ENCODE assay signal across 20 mouse cellular contexts in the genomic region with DNA sequence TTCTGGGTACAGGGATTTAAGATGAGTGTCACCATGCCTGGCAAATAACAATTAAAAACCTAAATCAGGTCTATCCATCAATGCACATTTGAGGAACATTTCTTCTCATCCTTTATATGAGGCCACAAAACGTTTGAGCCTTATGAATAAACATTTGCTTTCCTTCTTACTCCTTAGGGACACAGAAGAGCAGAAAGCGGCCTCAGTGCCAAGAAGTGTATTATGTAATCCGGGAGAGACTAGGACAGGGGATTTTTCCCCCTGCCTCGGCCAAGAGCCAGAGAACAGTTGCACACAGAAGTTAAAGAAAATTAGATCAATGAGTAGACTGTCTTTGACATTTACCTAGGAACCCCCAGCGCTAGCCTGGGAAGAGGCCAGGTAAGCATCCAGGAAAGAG. TPM values are rescaled to one million over a fixed set of nuclear protein-coding genes. Genes with fewer than 3 reads are reported as not detected.
DNase-seq lines count a peak whose midpoint lies in the region; ATAC-seq and TF ChIP-seq lines count a peak whose summit lies in the region.
"Had no signal": no experiment of that assay in that cellular context is flagged by ENCODE, and none has a peak within 500 bp of the region (broad histone marks: within the 10 kb centered on the region; RNA-seq: fewer than 3 reads in every experiment).

No protein-coding gene starts in this region.

- H3K36me3 ChIP-seq in heart, embryonic 12.5 days, result peaks cover 98% of the 10 kb centered on the region
- no peaks in the 10 kb centered on the region; the same call in 1 of the 2 replicates for H3K36me3 ChIP-seq in lung, postnatal 0 days (ENCODE audit: insufficient read depth, low read length)

- no peaks in the 10 kb centered on the region for H3K27me3 ChIP-seq in cerebellum, adult 2 months (ENCODE audit: control insufficient read depth, insufficient read depth, low read length)
- no peaks in the 10 kb centered on the region for H3K27me3 ChIP-seq in heart, embryonic 12.5 days (replicated peaks)
- no peaks in the 10 kb centered on the region for H3K27me3 ChIP-seq in lung, postnatal 0 days (replicated peaks; ENCODE audit: insufficient read depth, low read length)
- H3K27me3 ChIP-seq: embryonic facial prominence, embryonic 12.5 days; forebrain, embryonic 12.5 days; hindbrain, embryonic 13.5 days had no signal

- no peak for TF ChIP-seq CTCF in cerebellum, adult 2 months (IDR thresholded peaks at IDR 0.05; ENCODE audit: borderline replicate concordance, insufficient read depth, low read depth, low read length)
- no peak for TF ChIP-seq CTCF in lung, postnatal 0 days (IDR thresholded peaks at IDR 0.05)

- H3K4me3 ChIP-seq in cerebellum, adult 2 months (replicated peaks; ENCODE audit: insufficient read depth, low read depth, low read length), result no peak overlapping the region
- no peak overlapping the region for H3K4me3 ChIP-seq in heart, embryonic 12.5 days
- H3K4me3 ChIP-seq in lung, postnatal 0 days (ENCODE audit: low read depth, low read length), result no peak overlapping the region
- H3K4me3 ChIP-seq: embryonic facial prominence, embryonic 12.5 days; forebrain, embryonic 12.5 days; hindbrain, embryonic 13.5 days had no signal

- 40% methylated on average over 5 of the region's 5 CpGs for WGBS in cerebellum, adult 2 months
- 89% methylated on average over 5 of the region's 5 CpGs for WGBS in heart, embryonic 12.5 days
- 63% methylated on average over 5 of the region's 5 CpGs for WGBS in lung, postnatal 0 days

- no peaks in the 10 kb centered on the region for H3K9me3 ChIP-seq in heart, embryonic 12.5 days (replicated peaks)
- no peaks in the 10 kb centered on the region for H3K9me3 ChIP-seq in lung, postnatal 0 days (ENCODE audit: low read length)
- H3K9me3 ChIP-seq: embryonic facial prominence, embryonic 12.5 days; forebrain, embryonic 12.5 days; G1E; hindbrain, embryonic 13.5 days had no signal

- ATAC-seq in cerebellum, adult (ENCODE audit: insufficient number of reproducible peaks, low FRiP score, low TSS enrichment), result no peak
- ATAC-seq in heart, embryonic 12.5 days (ENCODE audit: insufficient number of reproducible peaks, low FRiP score), result no peak
- ATAC-seq in lung, postnatal 0 days, result no peak
- ATAC-seq: CD4-positive, CD25-positive, alpha-beta regulatory T cell, adult 4 months; forebrain, postnatal 0 days; hindbrain, postnatal 0 days had no signal

- H3K27ac ChIP-seq in cerebellum, adult 2 months (ENCODE audit: insufficient read depth, low read length), result peak overlapping the region; percentile 50; the same call in 1 of the 2 replicates
- no peak overlapping the region for H3K27ac ChIP-seq in heart, embryonic 12.5 days (ENCODE audit: poor library complexity, severe bottlenecking)
- no peak overlapping the region for H3K27ac ChIP-seq in lung, postnatal 0 days (ENCODE audit: low read length)
- H3K27ac ChIP-seq: embryonic facial prominence, embryonic 12.5 days; forebrain, embryonic 12.5 days; hindbrain, embryonic 13.5 days; hindbrain, postnatal 0 days had no signal

- DNase-seq in cerebellum, adult 2 months, result no peak
- DNase-seq in heart, adult 18-20 months, result peak; percentile 41 to 48
- peak; percentile 9 for DNase-seq in lung, postnatal 0 days (ENCODE audit: low spot score)
- no peak for DNase-seq in lung, postnatal 25 days (ENCODE audit: low spot score)
- DNase-seq in urinary bladder, postnatal 25 days (ENCODE audit: low spot score), result no peak
- DNase-seq: adrenal gland, postnatal 14 days; B cell, adult 2 months; cerebellum, adult 8-10 months; cerebellum, postnatal 14 days; forebrain, postnatal 0 days; gastrocnemius, postnatal 36 days; kidney, adult 11 months had no signal

- H3K4me2 ChIP-seq in heart, embryonic 12.5 days, result no peak overlapping the region
- H3K4me2 ChIP-seq in lung, postnatal 0 days (replicated peaks; ENCODE audit: low read depth, low read length), result no peak overlapping the region
- H3K4me2 ChIP-seq: embryonic facial prominence, embryonic 12.5 days; forebrain, embryonic 12.5 days; hindbrain, embryonic 13.5 days had no signal

- H3K4me1 ChIP-seq in cerebellum, adult 2 months (ENCODE audit: control insufficient read depth, insufficient read depth, low read length), result no peaks in the 10 kb centered on the region; the same call in 1 of the 2 replicates
- H3K4me1 ChIP-seq in heart, embryonic 12.5 days (replicated peaks), result no peaks in the 10 kb centered on the region
- no peaks in the 10 kb centered on the region for H3K4me1 ChIP-seq in lung, postnatal 0 days (ENCODE audit: insufficient read depth, low read depth, low read length)
- H3K4me1 ChIP-seq: embryonic facial prominence, embryonic 12.5 days; forebrain, embryonic 12.5 days; hindbrain, embryonic 13.5 days had no signal

- TF ChIP-seq EP300 in lung, postnatal 0 days (IDR thresholded peaks at IDR 0.05), result no peak

- H3K9ac ChIP-seq in heart, embryonic 12.5 days, result no peak overlapping the region
- no peak overlapping the region for H3K9ac ChIP-seq in lung, postnatal 0 days (replicated peaks; ENCODE audit: low read depth)
- H3K9ac ChIP-seq: embryonic facial prominence, embryonic 12.5 days; forebrain, embryonic 12.5 days; forebrain, postnatal 0 days; hindbrain, embryonic 13.5 days had no signal

- no peak for TF ChIP-seq POLR2A in cerebellum, adult 2 months (IDR thresholded peaks at IDR 0.05; ENCODE audit: borderline replicate concordance, insufficient read depth, low read length)

RNA-seq across cellular contexts. Expression of gene Ncapd2, which starts 9.4 kb away (rescaled TPM):
- polyA plus RNA-seq in cerebellum, adult 2 months (2012; rRNA removed), result 80.8 and 85.4 TPM in 2 replicates
- total RNA-seq in heart, adult 18-20 months (2021), result 10 to 100 TPM; 12.2 to 15.6 TPM
- polyA plus RNA-seq in heart, embryonic 12.5 days (2016; fragmentation: Nextera tagmentation; extraction: Ambion mirVana), result 99.0 and 112 TPM in 2 replicates
- 5.9 and 7.9 TPM in 2 replicates for polyA plus RNA-seq in lung, postnatal 0 days (2015; fragmentation: Nextera tagmentation; extraction: Ambion mirVana)

RNA-seq across cellular contexts. Expression of gene Mrpl51, which starts 9.5 kb away (rescaled TPM):
- 61.6 and 70.4 TPM in 2 replicates for polyA plus RNA-seq in cerebellum, adult 2 months (2012; rRNA removed)
- total RNA-seq in heart, adult 18-20 months (2021), result 100 to 1,000 TPM; 316 to 366 TPM
- polyA plus RNA-seq in heart, embryonic 12.5 days (2016; fragmentation: Nextera tagmentation; extraction: Ambion mirVana), result 217 and 218 TPM in 2 replicates
- polyA plus RNA-seq in lung, postnatal 0 days (2015; fragmentation: Nextera tagmentation; extraction: Ambion mirVana), result 151 and 154 TPM in 2 replicates

RNA-seq across cellular contexts. Expression of gene Gapdh, which starts 15.9 kb away (rescaled TPM):
- polyA plus RNA-seq in cerebellum, adult 2 months (2012; rRNA removed), result 5,061 and 5,782 TPM in 2 replicates
- total RNA-seq in heart, adult 18-20 months (2021), result 1,000 to 10,000 TPM; 4,422 to 5,568 TPM
- 4,345 and 4,378 TPM in 2 replicates for polyA plus RNA-seq in heart, embryonic 12.5 days (2016; fragmentation: Nextera tagmentation; extraction: Ambion mirVana)
- 381 and 429 TPM in 2 replicates for polyA plus RNA-seq in lung, postnatal 0 days (2015; fragmentation: Nextera tagmentation; extraction: Ambion mirVana)

RNA-seq across cellular contexts. Expression of gene Vamp1, which starts 33.2 kb away (rescaled TPM):
- 556 and 718 TPM in 2 replicates for polyA plus RNA-seq in cerebellum, adult 2 months (2012; rRNA removed)
- total RNA-seq in heart, adult 18-20 months (2021), result 1 to 10 TPM; 5.0 to 7.8 TPM
- 4.2 and 4.3 TPM in 2 replicates for polyA plus RNA-seq in heart, embryonic 12.5 days (2016; fragmentation: Nextera tagmentation; extraction: Ambion mirVana)
- polyA plus RNA-seq in lung, postnatal 0 days (2015; fragmentation: Nextera tagmentation; extraction: Ambion mirVana), result 3.0 and 3.5 TPM in 2 replicates

RNA-seq across cellular contexts. Expression of gene Iffo1, which starts 37.1 kb away (rescaled TPM):
- polyA plus RNA-seq in cerebellum, adult 2 months (2012; rRNA removed), result 95.4 and 96.0 TPM in 2 replicates
- 1 to 10 TPM; 5.0 to 5.9 TPM for total RNA-seq in heart, adult 18-20 months (2021)
- 11.3 and 11.8 TPM in 2 replicates for polyA plus RNA-seq in heart, embryonic 12.5 days (2016; fragmentation: Nextera tagmentation; extraction: Ambion mirVana)
- polyA plus RNA-seq in lung, postnatal 0 days (2015; fragmentation: Nextera tagmentation; extraction: Ambion mirVana), result 7.1 and 8.3 TPM in 2 replicates

Comparison
In these comparisons a context has a peak if more than half of its experiments do, and no peak if none do; other contexts are left out.
1. DNase-seq: peak in heart, adult 18-20 months (2 of 2) and lung, postnatal 0 days (single experiment); none in cerebellum, adult 2 months (0 of 2), lung, postnatal 25 days (single experiment) and urinary bladder, postnatal 25 days (single experiment).
2. RNA of gene Gapdh, which starts 15.9 kb away (polyA plus RNA-seq): 5,061 to 5,782 TPM in cerebellum, adult 2 months and 4,345 to 4,378 TPM in heart, embryonic 12.5 days; 381 to 429 TPM in lung, postnatal 0 days; every median in the first group is over 10 times any median in the second.